ENCODE assay signal across 12 mouse cellular contexts in genomic region chr5:75826283-75827098, GRCm38 (mm10).
DNase-seq lines count a peak whose midpoint lies in the region; ATAC-seq and TF ChIP-seq lines count a peak whose summit lies in the region.
"Had no signal": no experiment of that assay in that cellular context is flagged by ENCODE, and none has a peak within 500 bp of the region (broad histone marks: within the 10 kb centered on the region; RNA-seq: fewer than 3 reads in every experiment).

No protein-coding gene starts in this region.

- no peaks in the 10 kb centered on the region for H3K9me3 ChIP-seq in intestine, embryonic 16.5 days (ENCODE audit: control insufficient read depth, low read length)
- H3K9me3 ChIP-seq in intestine, embryonic 15.5 days, result no peaks in the 10 kb centered on the region
- H3K9me3 ChIP-seq in heart, postnatal 0 days (replicated peaks; ENCODE audit: control insufficient read depth, low read length), result no peaks in the 10 kb centered on the region
- H3K9me3 ChIP-seq in hindbrain, embryonic 14.5 days (ENCODE audit: control insufficient read depth, low read length), result no peaks in the 10 kb centered on the region
- H3K9me3 ChIP-seq: limb, embryonic 12.5 days had no signal

- 47% methylated on average over 10 of the region's 10 CpGs for WGBS in intestine, embryonic 16.5 days
- WGBS in intestine, embryonic 15.5 days, result 52% methylated on average over 10 of the region's 10 CpGs
- 27% methylated on average over 10 of the region's 10 CpGs for WGBS in heart, postnatal 0 days
- WGBS in hindbrain, embryonic 14.5 days, result 72% methylated on average over 10 of the region's 10 CpGs

- peak; percentile 66 for TF ChIP-seq EP300 in heart, postnatal 0 days (IDR thresholded peaks at IDR 0.05; ENCODE audit: low read depth)

- no peak overlapping the region for H3K4me3 ChIP-seq in intestine, embryonic 16.5 days (ENCODE audit: low read length)
- no peak overlapping the region for H3K4me3 ChIP-seq in intestine, embryonic 15.5 days (replicated peaks)
- H3K4me3 ChIP-seq in brown adipose tissue, adult 24 weeks (ENCODE audit: insufficient read depth, low read depth, low read length), result no peak overlapping the region
- no peak overlapping the region for H3K4me3 ChIP-seq in heart, postnatal 0 days (ENCODE audit: low read depth, low read length)
- H3K4me3 ChIP-seq in hindbrain, embryonic 14.5 days (replicated peaks; ENCODE audit: low read length), result no peak overlapping the region
- H3K4me3 ChIP-seq: limb, embryonic 12.5 days had no signal

- DNase-seq in heart, postnatal 0 days (ENCODE audit: low spot score), result peak; percentile 56
- peak; percentile 41 for DNase-seq in lung, postnatal 25 days (ENCODE audit: low spot score)
- no peak for DNase-seq in hindbrain, embryonic 14.5 days (ENCODE audit: low spot score)
- no peak for DNase-seq in cerebellum, postnatal 4 days (ENCODE audit: low spot score in 2 of 2)
- no peak for DNase-seq in ovary, postnatal 14 days (ENCODE audit: low spot score)
- DNase-seq: thymus, adult 2 months had no signal

- TF ChIP-seq CTCF in heart, postnatal 0 days (IDR thresholded peaks at IDR 0.05; ENCODE audit: low read depth), result no peak

- ATAC-seq in intestine, embryonic 16.5 days, result peak; percentile 34; the same call in 1 of the 2 replicates
- ATAC-seq in intestine, embryonic 15.5 days, result no peak
- ATAC-seq in heart, postnatal 0 days (ENCODE audit: insufficient read depth, low read depth), result peak; percentile 74
- no peak for ATAC-seq in hindbrain, embryonic 14.5 days (ENCODE audit: low FRiP score)
- ATAC-seq: forebrain, embryonic 16.5 days; inflammation-experienced regulatory T-cells, adult 6 months had no signal

- 0 out of 2 replicates have a peak overlapping the region, but pooled peaks have one; percentile 3 for H3K4me2 ChIP-seq in intestine, embryonic 16.5 days (ENCODE audit: low read depth, low read length)
- H3K4me2 ChIP-seq in intestine, embryonic 15.5 days (replicated peaks), result no peak overlapping the region
- H3K4me2 ChIP-seq in heart, postnatal 0 days (ENCODE audit: low read depth, low read length), result no peak overlapping the region
- no peak overlapping the region for H3K4me2 ChIP-seq in hindbrain, embryonic 14.5 days (replicated peaks)
- H3K4me2 ChIP-seq: limb, embryonic 12.5 days had no signal

- no peak overlapping the region for H3K27ac ChIP-seq in intestine, embryonic 16.5 days (ENCODE audit: low read length)
- no peak overlapping the region for H3K27ac ChIP-seq in intestine, embryonic 15.5 days
- H3K27ac ChIP-seq in brown adipose tissue, adult 24 weeks (replicated peaks; ENCODE audit: low read depth, low read length), result peak overlapping the region; percentile 92
- peak overlapping the region; percentile 70 for H3K27ac ChIP-seq in heart, postnatal 0 days (ENCODE audit: low read depth)
- H3K27ac ChIP-seq in hindbrain, embryonic 14.5 days, result no peak overlapping the region
- H3K27ac ChIP-seq: limb, embryonic 12.5 days had no signal

- no peaks in the 10 kb centered on the region for H3K36me3 ChIP-seq in intestine, embryonic 16.5 days (ENCODE audit: control insufficient read depth, insufficient read depth, low read length)
- no peaks in the 10 kb centered on the region for H3K36me3 ChIP-seq in intestine, embryonic 15.5 days
- no peaks in the 10 kb centered on the region for H3K36me3 ChIP-seq in heart, postnatal 0 days (replicated peaks; ENCODE audit: control insufficient read depth, insufficient read depth, low read length)
- no peaks in the 10 kb centered on the region for H3K36me3 ChIP-seq in hindbrain, embryonic 14.5 days (replicated peaks; ENCODE audit: control insufficient read depth, insufficient read depth)
- H3K36me3 ChIP-seq: limb, embryonic 12.5 days had no signal

- no peaks in the 10 kb centered on the region for H3K27me3 ChIP-seq in intestine, embryonic 16.5 days (replicated peaks; ENCODE audit: control insufficient read depth, insufficient read depth, low read length)
- H3K27me3 ChIP-seq in intestine, embryonic 15.5 days (replicated peaks), result no peaks in the 10 kb centered on the region
- no peaks in the 10 kb centered on the region for H3K27me3 ChIP-seq in heart, postnatal 0 days (ENCODE audit: control insufficient read depth, insufficient read depth, low read length)
- H3K27me3 ChIP-seq in hindbrain, embryonic 14.5 days (ENCODE audit: control insufficient read depth, insufficient read depth, low read length), result no peaks in the 10 kb centered on the region
- H3K27me3 ChIP-seq: limb, embryonic 12.5 days had no signal

- H3K4me1 ChIP-seq in intestine, embryonic 16.5 days (ENCODE audit: control insufficient read depth, insufficient read depth, low read length), result peaks cover 17% of the 10 kb centered on the region
- H3K4me1 ChIP-seq in intestine, embryonic 15.5 days (replicated peaks), result peaks cover 9% of the 10 kb centered on the region; the same call in 1 of the 2 replicates
- peaks cover 21% of the 10 kb centered on the region for H3K4me1 ChIP-seq in brown adipose tissue, adult 24 weeks (ENCODE audit: control insufficient read depth, insufficient read depth, insufficient read length, low read length)
- 0 out of 2 replicates have a peak, but pooled peaks cover 6% of the 10 kb centered on the region for H3K4me1 ChIP-seq in heart, postnatal 0 days (ENCODE audit: control insufficient read depth, insufficient read depth)
- no peaks in the 10 kb centered on the region for H3K4me1 ChIP-seq in hindbrain, embryonic 14.5 days (replicated peaks; ENCODE audit: control insufficient read depth, insufficient read depth, low read length)
- H3K4me1 ChIP-seq: limb, embryonic 12.5 days had no signal

- no peak overlapping the region for H3K9ac ChIP-seq in intestine, embryonic 16.5 days (ENCODE audit: low read depth, low read length)
- no peak overlapping the region for H3K9ac ChIP-seq in intestine, embryonic 15.5 days
- no peak overlapping the region for H3K9ac ChIP-seq in heart, postnatal 0 days (replicated peaks; ENCODE audit: low read depth, low read length)
- H3K9ac ChIP-seq in hindbrain, embryonic 14.5 days, result no peak overlapping the region
- H3K9ac ChIP-seq: limb, embryonic 12.5 days had no signal

Comparison
In these comparisons a context has a peak if more than half of its experiments do, and no peak if none do; other contexts are left out.
1. ATAC-seq: peak in intestine, embryonic 16.5 days (single experiment) and heart, postnatal 0 days (single experiment); none in intestine, embryonic 15.5 days (single experiment) and hindbrain, embryonic 14.5 days (single experiment).
2. H3K27ac ChIP-seq: peak in brown adipose tissue, adult 24 weeks (single experiment) and heart, postnatal 0 days (single experiment); none in intestine, embryonic 16.5 days (single experiment), intestine, embryonic 15.5 days (single experiment) and hindbrain, embryonic 14.5 days (single experiment).
3. DNase-seq: peak in heart, postnatal 0 days (single experiment) and lung, postnatal 25 days (single experiment); none in hindbrain, embryonic 14.5 days (single experiment), cerebellum, postnatal 4 days (0 of 2) and ovary, postnatal 14 days (single experiment).